Comparison of ENCODE assay signal across 28 mouse cellular contexts in the genomic region with DNA sequence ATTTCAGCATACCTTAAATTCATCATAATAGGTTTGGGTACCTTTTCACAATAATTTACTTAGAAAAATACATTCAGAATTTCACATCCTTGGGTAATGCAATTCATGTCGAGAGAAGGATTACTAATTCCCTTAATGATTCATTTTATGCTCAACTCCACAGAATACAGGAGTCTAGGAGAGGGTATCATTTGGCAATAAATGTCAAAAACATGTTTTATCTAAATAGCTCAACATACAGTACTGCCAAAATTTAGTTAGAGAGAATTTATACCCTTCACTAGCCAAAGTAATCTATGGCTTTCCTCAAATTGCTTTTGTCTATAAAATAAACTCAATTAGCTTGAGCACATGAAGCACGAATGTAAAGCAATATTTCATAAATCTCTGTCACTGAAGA.
"Had no signal": no experiment of that assay in that cellular context is flagged by ENCODE, and none has a peak within 500 bp of the region (broad histone marks: within the 10 kb centered on the region; RNA-seq: fewer than 3 reads in every experiment).

No protein-coding gene starts in this region.

- DNase-seq: cerebellum, adult 18-20 months; cerebellum, adult 2 months; cerebellum, adult 8-10 months; cerebellum, adult 9-10 months; cerebellum, adult 9-11 months; cerebellum, postnatal 10 days; cerebellum, postnatal 14 days; cerebellum, postnatal 25 days; cerebellum, postnatal 36 days; embryo, embryonic 11 days; forebrain, postnatal 0 days; gastrocnemius, adult 2 months; gastrocnemius, postnatal 10 days; gastrocnemius, postnatal 14 days; gastrocnemius, postnatal 25 days; gastrocnemius, postnatal 36 days; heart, adult 11 months had no signal

- ATAC-seq: forebrain, embryonic 13.5 days; forebrain, embryonic 14.5 days; forebrain, embryonic 15.5 days; forebrain, embryonic 16.5 days; forebrain, postnatal 0 days had no signal

- H3K27me3 ChIP-seq: embryonic facial prominence, embryonic 12.5 days; embryonic facial prominence, embryonic 13.5 days; embryonic facial prominence, embryonic 15.5 days; forebrain, embryonic 12.5 days; forebrain, embryonic 13.5 days; forebrain, embryonic 15.5 days had no signal

- H3K9me3 ChIP-seq: embryonic facial prominence, embryonic 10.5 days; embryonic facial prominence, embryonic 12.5 days; embryonic facial prominence, embryonic 13.5 days; embryonic facial prominence, embryonic 15.5 days; forebrain, embryonic 10.5 days; forebrain, embryonic 12.5 days; forebrain, embryonic 13.5 days; forebrain, embryonic 15.5 days had no signal

- H3K27ac ChIP-seq: embryonic facial prominence, embryonic 10.5 days; embryonic facial prominence, embryonic 12.5 days; embryonic facial prominence, embryonic 13.5 days; embryonic facial prominence, embryonic 15.5 days; forebrain, embryonic 10.5 days; forebrain, embryonic 12.5 days; forebrain, embryonic 13.5 days; forebrain, embryonic 15.5 days; gastrocnemius, adult 2 months had no signal

- H3K4me3 ChIP-seq: embryonic facial prominence, embryonic 10.5 days; embryonic facial prominence, embryonic 12.5 days; embryonic facial prominence, embryonic 13.5 days; embryonic facial prominence, embryonic 15.5 days; erythroblast, embryonic 14.5 days; forebrain, embryonic 10.5 days; forebrain, embryonic 12.5 days; forebrain, embryonic 13.5 days; forebrain, embryonic 15.5 days; gastrocnemius, adult 2 months had no signal

- H3K9ac ChIP-seq: embryonic facial prominence, embryonic 12.5 days; embryonic facial prominence, embryonic 13.5 days; embryonic facial prominence, embryonic 15.5 days; forebrain, embryonic 12.5 days; forebrain, embryonic 13.5 days; forebrain, embryonic 15.5 days; forebrain, postnatal 0 days had no signal

- H3K4me2 ChIP-seq: embryonic facial prominence, embryonic 12.5 days; embryonic facial prominence, embryonic 13.5 days; embryonic facial prominence, embryonic 15.5 days; forebrain, embryonic 12.5 days; forebrain, embryonic 13.5 days; forebrain, embryonic 15.5 days had no signal

- H3K36me3 ChIP-seq: embryonic facial prominence, embryonic 10.5 days; embryonic facial prominence, embryonic 12.5 days; embryonic facial prominence, embryonic 13.5 days; embryonic facial prominence, embryonic 15.5 days; forebrain, embryonic 10.5 days; forebrain, embryonic 12.5 days; forebrain, embryonic 15.5 days had no signal

- H3K4me1 ChIP-seq: embryonic facial prominence, embryonic 10.5 days; embryonic facial prominence, embryonic 12.5 days; embryonic facial prominence, embryonic 13.5 days; embryonic facial prominence, embryonic 15.5 days; forebrain, embryonic 10.5 days; forebrain, embryonic 12.5 days; forebrain, embryonic 13.5 days; forebrain, embryonic 15.5 days had no signal
